Mouse (Mus musculus) midbrain, postnatal 0 days (tissue): ENCODE data around the gene Sdk2. TPM values are rescaled to one million over a fixed set of nuclear protein-coding genes. Genes with fewer than 3 reads are reported as not detected.
A peak's percentile ranks its signal among the peaks of the same experiment; 100 is the strongest.

Source experiments
- ATAC-seq: fragments of 200-750 bp; cut with Nextera tagmentation; 2 replicates; pipeline ENCODE4 v1.8.0; 2017; ENCODE audit warnings: moderate number of reproducible peaks, mild to moderate bottlenecking, moderate TSS enrichment, moderate library complexity; ENCODE audit not compliant: low FRiP score
- DNase-seq: peaks from one replicate; pipeline ENCODE4 v3.0.0-alpha.2; 2015; ENCODE audit warnings: low spot score
- H3K27ac ChIP-seq: fragments of 300-500 bp; sonication (generic); 2 replicates; pipeline ENCODE4 v1.5.1; 2014; ENCODE audit warnings: low read depth, mild to moderate bottlenecking, low read length, mixed read lengths
- H3K27me3 ChIP-seq: fragments of 300-500 bp; sonication (generic); 2 replicates; pipeline ENCODE4 v1.6.1; 2014; ENCODE audit warnings: low read length, control low read depth, mixed read lengths; ENCODE audit not compliant: insufficient read depth
- H3K36me3 ChIP-seq: fragments of 300-500 bp; sonication (generic); 2 replicates; pipeline ENCODE4 v1.6.1; 2014; ENCODE audit warnings: low read length, control low read depth, mixed read lengths; ENCODE audit not compliant: insufficient read depth
- H3K4me1 ChIP-seq: fragments of 300-500 bp; sonication (generic); 2 replicates; pipeline ENCODE4 v1.6.1; 2014; ENCODE audit warnings: mild to moderate bottlenecking, control low read depth, antibody characterized with exemption, low read length, mixed read lengths; ENCODE audit not compliant: insufficient read depth
- H3K4me2 ChIP-seq: fragments of 300-500 bp; sonication (generic); 2 replicates; pipeline ENCODE4 v1.6.1; 2014; ENCODE audit warnings: low read depth, mild to moderate bottlenecking, low read length, mixed read lengths; ENCODE audit not compliant: poor library complexity, severe bottlenecking
- H3K4me3 ChIP-seq: fragments of 300-500 bp; sonication (generic); 2 replicates; pipeline ENCODE4 v1.5.1; 2014; ENCODE audit warnings: low read depth, mild to moderate bottlenecking, low read length, moderate library complexity
- H3K9ac ChIP-seq: fragments of 300-500 bp; sonication (generic); replicated peaks from 2 replicates; pipeline ENCODE4 v1.6.1; 2014; ENCODE audit warnings: mild to moderate bottlenecking, low read length, moderate library complexity, mixed read lengths; ENCODE audit not compliant: poor library complexity, severe bottlenecking
- H3K9me3 ChIP-seq: fragments of 300-500 bp; sonication (generic); 2 replicates; pipeline ENCODE4 v1.6.1; 2016; ENCODE audit warnings: low read length, control low read depth
- CTCF ChIP-seq: IDR thresholded peaks from 2 replicates; pipeline ENCODE4 v1.5.1; 2016; ENCODE audit warnings: antibody characterized with exemption, mild to moderate bottlenecking
- WGBS: fragments of 180-500 bp; shearing (Covaris S2); extraction: QIAGEN DNeasy Blood & Tissue Kit; methylation state at CpG from one replicate; pipeline ENCODE4 v1.1.7; 2014; 5-methylcytosine and 5-hydroxymethylcytosine counted together
- polyA plus RNA-seq: library from polyadenylated mRNA; unstranded; fragments of >200 nt; fragmentation: Nextera tagmentation; extraction: Ambion mirVana; gene quantifications from 2 replicates; pipeline ENCODE4 v1.2.1, GENCODE M21; 2015
- total RNA-seq: library from RNA; depleted of rRNA; stranded (reverse); fragments of >200 nt; gene quantifications from 2 replicates; pipeline ENCODE4 v1.2.3, GENCODE M21; 2014

The Sdk2 gene
- total and polyA plus RNA-seq, 2 experiments from 2014 or later, result 2.5 to 26.1 TPM

DNA sequence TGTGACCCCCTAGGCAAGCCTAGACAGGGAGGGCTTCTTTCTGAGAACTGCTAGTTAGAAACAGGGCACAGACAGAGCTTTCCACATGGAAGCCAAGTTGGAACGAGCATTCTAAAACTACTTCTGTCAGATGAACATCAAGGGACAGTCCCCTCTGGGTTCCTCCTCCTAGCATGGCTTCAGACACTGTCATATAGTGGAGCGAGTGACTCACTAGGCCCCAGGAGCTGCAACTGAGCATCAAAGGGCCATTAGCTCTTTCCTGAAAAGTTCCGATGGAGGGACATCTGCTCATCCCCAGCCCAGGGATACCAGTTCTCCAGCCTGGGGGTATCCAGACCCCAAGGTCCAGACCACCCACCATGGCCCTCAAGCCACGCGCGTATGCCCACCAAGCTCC, 185.0 kb downstream of the Sdk2 start:
- no peaks in the 10 kb centered on the region for H3K9me3 ChIP-seq
- H3K36me3 ChIP-seq, result 0 out of 2 replicates have a peak, but pooled peaks cover 2% of the 10 kb centered on the region
- no peak overlapping the region for H3K4me2 ChIP-seq
- ATAC-seq (no peak), DNase-seq (no peak)
- no peak overlapping the region for H3K27ac ChIP-seq
- no peak overlapping the region for H3K9ac ChIP-seq
- no peaks in the 10 kb centered on the region for H3K4me1 ChIP-seq
- H3K27me3 ChIP-seq, result no peaks in the 10 kb centered on the region
- no peak for TF ChIP-seq CTCF
- no peak overlapping the region for H3K4me3 ChIP-seq
- 75% methylated on average over 6 of the region's 6 CpGs for WGBS

DNA sequence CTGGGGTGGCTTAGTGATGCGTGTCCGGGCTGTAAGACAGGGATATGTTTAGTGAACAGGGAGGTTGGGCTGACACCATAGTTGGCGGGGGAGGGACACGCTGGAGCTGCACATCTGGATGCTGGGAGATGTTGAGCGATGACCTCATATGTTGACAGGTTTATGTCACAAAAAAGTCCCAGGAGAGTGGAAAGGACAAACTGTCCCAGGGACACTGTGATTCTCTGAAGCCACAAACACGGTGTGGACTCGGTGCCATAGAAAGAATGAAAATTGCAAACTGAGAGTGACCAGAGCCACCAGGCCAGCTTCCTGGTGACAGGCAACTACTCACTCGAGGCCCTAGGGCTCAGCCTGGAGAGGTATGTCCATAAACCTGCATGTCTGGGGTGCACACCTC, 199.8 kb downstream of the Sdk2 start:
- Histone ChIP-seq H3K36me3 (no peaks in the 10 kb centered on the region), H3K4me1 (no peaks in the 10 kb centered on the region), H3K4me3 (no peak overlapping the region), H3K27me3 (no peaks in the 10 kb centered on the region), H3K27ac (no peak overlapping the region), H3K4me2 (no peak overlapping the region), H3K9me3 (no peaks in the 10 kb centered on the region), H3K9ac (no peak overlapping the region)
- no peak for TF ChIP-seq CTCF
- 89% methylated on average over 8 of the region's 8 CpGs for WGBS
- ATAC-seq (no peak), DNase-seq (no peak)

- H3K4me1 ChIP-seq, result no peaks in the 10 kb centered on the region
- peak; percentile 92 for DNase-seq
- H3K27ac ChIP-seq, result no peak overlapping the region
- 33% methylated on average over 8 of the region's 8 CpGs for WGBS
- ATAC-seq, result peak; percentile 66; the same call in 1 of the 2 replicates
- no peak overlapping the region for H3K9ac ChIP-seq
- H3K4me3 ChIP-seq, result no peak overlapping the region
- no peak overlapping the region for H3K4me2 ChIP-seq
- no peaks in the 10 kb centered on the region for H3K9me3 ChIP-seq
- no peaks in the 10 kb centered on the region for H3K27me3 ChIP-seq
- TF ChIP-seq CTCF, result peak; percentile 99
- no peaks in the 10 kb centered on the region for H3K36me3 ChIP-seq
Observed at GRCm38 (mm10) chr11:113865627-113866026, 201.2 kb downstream of the Sdk2 start.

DNA sequence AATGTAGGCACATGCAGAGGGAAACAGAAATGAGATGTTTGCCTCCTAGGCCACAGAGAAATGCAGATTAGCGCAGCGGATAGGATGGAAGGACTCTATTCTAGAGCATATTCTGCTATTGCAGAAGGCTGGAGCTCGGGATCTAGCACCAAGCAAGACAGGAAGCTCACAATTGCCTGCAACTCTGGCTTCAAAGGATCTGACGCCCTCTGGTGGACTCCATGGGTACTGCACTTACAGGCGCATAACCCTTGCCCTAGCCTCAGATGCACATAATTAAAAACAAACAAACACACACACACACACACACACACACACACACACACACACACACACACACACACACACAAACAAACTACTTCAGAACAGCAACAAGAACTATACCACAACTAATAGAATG, 203.4 kb downstream of the Sdk2 start:
- H3K9ac ChIP-seq, result no peak overlapping the region
- no peak overlapping the region for H3K27ac ChIP-seq
- no peak for ATAC-seq
- no peaks in the 10 kb centered on the region for H3K27me3 ChIP-seq
- no peak overlapping the region for H3K4me2 ChIP-seq
- H3K4me1 ChIP-seq, result no peaks in the 10 kb centered on the region
- DNase-seq, result no peak
- no peaks in the 10 kb centered on the region for H3K9me3 ChIP-seq
- WGBS, result 81% methylated on average over 5 of the region's 5 CpGs
- TF ChIP-seq CTCF, result peak; percentile 73
- H3K36me3 ChIP-seq, result no peaks in the 10 kb centered on the region
- no peak overlapping the region for H3K4me3 ChIP-seq

GRCm38 (mm10) chr11:113855661-113856060, 211.2 kb downstream of the Sdk2 start:
- H3K27ac ChIP-seq, result no peak overlapping the region
- no peak for TF ChIP-seq CTCF
- H3K9ac ChIP-seq, result no peak overlapping the region
- no peaks in the 10 kb centered on the region for H3K9me3 ChIP-seq
- no peaks in the 10 kb centered on the region for H3K27me3 ChIP-seq
- H3K4me1 ChIP-seq, result no peaks in the 10 kb centered on the region
- H3K4me2 ChIP-seq, result no peak overlapping the region
- no peak for DNase-seq
- 77% methylated on average over 13 of the region's 13 CpGs for WGBS
- peaks cover 4% of the 10 kb centered on the region; the same call in 1 of the 2 replicates for H3K36me3 ChIP-seq
- ATAC-seq, result no peak
- no peak overlapping the region for H3K4me3 ChIP-seq

- Histone ChIP-seq H3K27ac (no peak overlapping the region), H3K27me3 (no peaks in the 10 kb centered on the region), H3K4me3 (no peak overlapping the region), H3K9ac (no peak overlapping the region), H3K4me2 (no peak overlapping the region), H3K4me1 (no peaks in the 10 kb centered on the region), H3K9me3 (no peaks in the 10 kb centered on the region), H3K36me3 (peaks cover 4% of the 10 kb centered on the region; the same call in 1 of the 2 replicates)
- WGBS, result 82% methylated on average over 8 of the region's 8 CpGs
- peak; percentile 21 for DNase-seq
- no peak for ATAC-seq
- no peak for TF ChIP-seq CTCF
Observed at GRCm38 (mm10) chr11:113851750-113852149, 215.1 kb downstream of the Sdk2 start.
